Mouse (Mus musculus) B cell, adult (primary cell): ENCODE measurements around the gene Tmem200b. TPM values are rescaled to one million over a fixed set of nuclear protein-coding genes. Genes with fewer than 3 reads are reported as not detected.

Experiments used
- total RNA-seq: library from RNA; stranded (reverse); gene quantifications from 4 replicates; pipeline ENCODE4 v1.2.4, GENCODE M21; 2023; ENCODE audit not compliant: inconsistent age

Tmem200b gene
- not detected in 4 replicates for total RNA-seq

DNA sequence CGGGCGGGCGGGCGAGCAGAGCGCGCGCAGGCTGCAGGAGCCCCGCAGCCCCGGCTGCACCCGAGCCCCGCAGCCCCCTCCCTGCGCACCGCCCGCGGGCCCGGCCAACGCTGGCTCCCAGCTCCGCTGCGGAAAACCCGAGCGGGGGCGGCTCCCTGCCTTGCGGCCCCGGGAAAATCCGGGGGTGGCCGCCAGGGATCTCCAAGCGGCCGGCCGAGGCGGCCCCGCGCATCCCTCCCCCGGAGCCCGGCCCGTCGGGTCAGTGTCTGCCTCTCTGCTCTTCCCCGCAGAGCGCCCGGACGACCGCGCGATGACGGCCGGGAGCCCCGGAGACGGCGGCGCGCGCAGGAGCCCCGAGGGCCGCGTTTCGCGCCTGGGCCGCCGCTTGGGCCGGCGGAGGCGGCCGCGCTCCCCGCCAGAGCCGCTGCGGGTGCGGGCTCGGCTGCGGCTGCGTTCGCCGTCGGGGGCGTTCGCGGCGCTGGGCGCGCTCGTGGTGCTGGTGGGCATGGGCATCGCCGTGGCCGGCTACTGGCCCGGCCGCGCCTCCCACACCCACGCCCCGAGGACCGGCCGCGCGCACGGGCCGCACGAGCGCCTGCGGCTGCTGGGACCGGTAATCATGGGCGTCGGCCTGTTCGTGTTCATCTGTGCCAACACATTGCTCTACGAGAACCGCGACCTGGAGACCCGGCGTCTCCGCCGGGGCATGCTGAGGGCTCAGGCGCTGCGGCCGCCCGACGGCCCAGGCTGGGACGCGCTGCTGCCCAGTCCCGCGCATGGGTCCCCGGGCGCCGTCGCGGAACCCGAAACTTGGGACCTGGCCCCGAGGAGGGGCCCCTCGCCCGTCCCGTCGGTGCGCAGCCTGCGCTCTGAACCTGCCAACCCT, at the start of gene Tmem200b:
Gene Tmem200b, plus strand, starts transcription at position 311 of the 886 bp plus-strand sequence.

DNA sequence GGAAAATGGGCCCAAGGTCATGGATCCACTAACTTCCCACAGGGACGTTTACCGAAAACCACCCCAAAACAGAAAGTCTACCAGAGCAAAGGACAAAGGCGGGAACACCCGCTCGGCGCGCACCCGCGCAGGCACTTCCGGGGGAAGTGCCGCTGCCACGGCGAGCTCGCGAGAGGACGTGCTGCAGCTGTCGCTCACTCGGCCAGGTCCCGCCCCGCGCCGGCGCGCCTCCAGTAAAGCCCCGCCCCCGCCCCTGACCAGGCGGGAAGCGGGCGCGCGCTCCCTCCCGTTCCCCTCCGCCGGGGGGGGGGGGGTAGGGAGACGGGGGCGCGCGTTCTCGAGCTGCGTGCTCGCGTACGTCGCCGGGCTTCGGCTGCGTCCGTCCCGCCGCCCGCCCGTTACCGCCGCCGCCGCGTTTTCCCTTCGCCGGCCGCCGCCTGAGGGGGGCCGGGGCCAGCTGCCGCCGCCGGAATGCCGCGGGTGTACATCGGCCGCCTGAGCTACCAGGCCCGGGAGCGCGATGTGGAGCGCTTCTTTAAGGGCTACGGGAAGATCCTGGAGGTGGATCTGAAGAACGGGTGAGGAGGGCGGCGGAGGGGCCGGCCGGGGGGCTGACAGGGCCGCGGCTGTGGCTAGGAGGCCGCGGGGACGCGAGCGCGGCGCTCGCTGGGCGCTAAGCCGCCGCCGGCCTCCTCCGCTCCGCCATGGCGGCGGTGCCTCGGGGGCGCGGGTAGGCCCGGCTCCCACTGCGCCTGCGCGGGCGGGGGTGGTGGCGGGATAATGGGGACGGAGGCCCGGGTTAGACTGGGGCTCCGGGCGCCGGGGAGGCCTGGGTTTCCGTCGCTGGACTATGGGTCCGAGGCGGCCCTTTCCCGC, 48.0 kb upstream of the Tmem200b start, which contains the start of gene Srsf4:
Gene Srsf4, plus strand, starts transcription at position 325 of the 876 bp plus-strand sequence.

Other genes starting within 250 kb of the Tmem200b start
- gene Ptpru, start 83.5 kb upstream of the Tmem200b start, total RNA-seq, result 0.12 to 0.18 TPM (median 0.13 TPM) in 3 of 4 replicates, not detected in the other
- gene Mecr, start 78.3 kb upstream of the Tmem200b start, total RNA-seq, result 20.6 to 27.6 TPM (median 24.2 TPM) in 4 replicates
- 80.1 to 90.5 TPM (median 83.7 TPM) in 4 replicates for gene Srsf4, start 48.2 kb upstream of the Tmem200b start, total RNA-seq
- 0.29 to 0.30 TPM in 2 of 4 replicates, not detected in the others for gene Gm10300, start 152.9 kb downstream of the Tmem200b start, total RNA-seq
- gene Epb41, start 153.6 kb downstream of the Tmem200b start, total RNA-seq, result 66.4 to 77.4 TPM (median 73.4 TPM) in 4 replicates
- not detected in 4 replicates for gene Oprd1, start 222.7 kb downstream of the Tmem200b start, total RNA-seq